Mouse (Mus musculus) hindbrain, embryonic 16.5 days (tissue): Measurements from ENCODE around the gene Cabin1. TPM values are rescaled to one million over a fixed set of nuclear protein-coding genes. Genes with fewer than 3 reads are reported as not detected.
A peak's percentile ranks its signal among the peaks of the same experiment; 100 is the strongest.

Source experiments
- ATAC-seq: fragments of 200-750 bp; cut with Nextera tagmentation; 2 replicates; pipeline ENCODE4 v1.8.0; 2017; ENCODE audit warnings: moderate TSS enrichment, moderate library complexity
- H3K27ac ChIP-seq: fragments of 300-500 bp; sonication (generic); 2 replicates; pipeline ENCODE4 v1.5.1; 2014; ENCODE audit warnings: low read depth, mild to moderate bottlenecking, control low read depth, low read length, moderate library complexity
- H3K27me3 ChIP-seq: fragments of 300-500 bp; sonication (generic); replicated peaks from 2 replicates; pipeline ENCODE4 v1.6.1; 2014; ENCODE audit warnings: low read length; ENCODE audit not compliant: control insufficient read depth, insufficient read depth
- H3K36me3 ChIP-seq: fragments of 300-500 bp; sonication (generic); 2 replicates; pipeline ENCODE4 v1.6.1; 2014; ENCODE audit warnings: mild to moderate bottlenecking, low read length, moderate library complexity, mixed read lengths; ENCODE audit not compliant: control insufficient read depth, insufficient read depth
- H3K4me1 ChIP-seq: fragments of 300-500 bp; sonication (generic); 2 replicates; pipeline ENCODE4 v1.6.1; 2014; ENCODE audit warnings: low read depth, low read length; ENCODE audit not compliant: control insufficient read depth, insufficient read depth
- H3K4me2 ChIP-seq: fragments of 300-500 bp; sonication (generic); 2 replicates; pipeline ENCODE4 v1.6.1; 2014; ENCODE audit warnings: mild to moderate bottlenecking, low read length, control low read depth, moderate library complexity
- H3K4me3 ChIP-seq: fragments of 300-500 bp; sonication (generic); 2 replicates; pipeline ENCODE4 v1.5.1; 2014; ENCODE audit warnings: mild to moderate bottlenecking, low read length, control low read depth, moderate library complexity
- H3K9ac ChIP-seq: fragments of 300-500 bp; sonication (generic); 2 replicates; pipeline ENCODE4 v1.6.1; 2014; ENCODE audit warnings: low read depth, mild to moderate bottlenecking, control low read depth, low read length, moderate library complexity
- H3K9me3 ChIP-seq: fragments of 300-500 bp; sonication (generic); 2 replicates; pipeline ENCODE4 v1.6.1; 2014; ENCODE audit warnings: mild to moderate bottlenecking, low read length, moderate library complexity; ENCODE audit not compliant: control insufficient read depth
- WGBS: fragments of 180-500 bp; shearing (Covaris S2); extraction: QIAGEN DNeasy Blood & Tissue Kit; methylation state at CpG from one replicate; pipeline ENCODE4 v1.1.7; 2014; 5-methylcytosine and 5-hydroxymethylcytosine counted together
- polyA plus RNA-seq: library from polyadenylated mRNA; unstranded; fragments of >200 nt; fragmentation: Nextera tagmentation; extraction: Ambion mirVana; gene quantifications from 2 replicates; pipeline ENCODE4 v1.2.1, GENCODE M21; 2015

Gene Cabin1
- polyA plus RNA-seq, 1 experiment from 2014 or later: 30.9 TPM

DNA sequence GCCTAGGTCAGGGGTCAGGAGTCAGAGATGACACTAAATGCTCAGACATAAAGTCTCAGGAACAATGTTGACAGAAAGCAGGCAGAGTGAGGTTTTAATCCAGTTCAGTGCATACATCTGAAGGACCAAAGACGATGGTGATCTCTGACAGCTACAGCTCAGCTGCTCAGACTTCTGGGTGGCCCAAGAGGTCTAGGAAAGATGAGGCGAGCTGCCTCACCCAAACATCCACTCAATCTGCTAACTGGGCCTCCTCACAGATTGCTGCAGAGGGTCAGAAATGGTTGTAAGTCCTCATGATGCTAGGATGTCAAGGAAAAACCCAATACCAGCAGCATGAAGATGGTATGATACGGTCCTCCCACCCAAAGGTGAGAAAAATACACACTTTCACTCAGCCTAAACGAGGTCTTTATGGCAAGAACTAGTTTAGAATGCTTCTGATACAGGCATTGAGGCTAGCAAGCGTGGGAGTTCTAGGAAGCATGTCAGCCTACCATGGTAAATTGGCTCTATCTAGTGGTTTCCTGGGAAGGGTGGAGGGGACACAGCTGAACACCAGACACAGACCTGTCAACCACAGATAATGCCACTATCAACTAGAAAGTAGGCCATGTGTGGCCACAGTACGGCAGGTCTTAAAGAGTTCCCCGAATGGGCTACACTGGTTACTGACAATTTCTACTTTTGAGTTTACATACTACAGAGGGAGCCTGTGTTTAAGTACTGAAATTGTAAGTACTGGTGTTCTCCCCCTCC lies 67.4 kb downstream of the Cabin1 start:
- no peak for ATAC-seq
- no peaks in the 10 kb centered on the region for H3K27me3 ChIP-seq
- no peaks in the 10 kb centered on the region for H3K4me1 ChIP-seq
- 88% methylated on average over 7 of the region's 7 CpGs for WGBS
- H3K27ac ChIP-seq: no peak overlapping the region
- no peak overlapping the region for H3K9ac ChIP-seq
- no peaks in the 10 kb centered on the region for H3K9me3 ChIP-seq
- no peak overlapping the region for H3K4me3 ChIP-seq
- H3K36me3 ChIP-seq: peaks cover 14% of the 10 kb centered on the region
- no peak overlapping the region for H3K4me2 ChIP-seq

DNA sequence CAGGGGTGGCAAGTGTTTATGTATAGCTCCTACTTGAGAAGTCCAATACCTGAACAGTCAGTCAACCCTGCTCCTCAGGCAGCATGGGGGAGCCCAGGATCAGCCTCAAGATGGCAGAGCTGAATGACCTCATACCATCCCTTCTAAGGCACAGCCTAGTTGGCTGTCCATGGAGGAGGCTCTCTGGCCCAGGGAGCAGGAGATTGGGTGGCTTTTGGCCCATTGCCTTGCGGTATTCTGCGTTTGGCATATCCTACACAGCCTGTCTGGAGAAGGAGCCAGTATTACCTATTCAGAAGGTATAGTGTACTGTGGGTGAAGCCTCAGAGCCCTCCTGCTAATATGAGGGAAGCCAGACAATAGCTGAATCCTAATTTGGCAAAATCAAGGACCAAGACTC lies 68.6 kb downstream of the Cabin1 start:
- no peak overlapping the region for H3K4me3 ChIP-seq
- WGBS: 100% methylated on average over 2 of the region's 2 CpGs
- H3K9me3 ChIP-seq: no peaks in the 10 kb centered on the region
- H3K36me3 ChIP-seq: peaks cover 14% of the 10 kb centered on the region
- ATAC-seq: no peak
- H3K4me1 ChIP-seq: no peaks in the 10 kb centered on the region
- H3K9ac ChIP-seq: no peak overlapping the region
- no peaks in the 10 kb centered on the region for H3K27me3 ChIP-seq
- H3K4me2 ChIP-seq: no peak overlapping the region
- H3K27ac ChIP-seq: no peak overlapping the region

DNA sequence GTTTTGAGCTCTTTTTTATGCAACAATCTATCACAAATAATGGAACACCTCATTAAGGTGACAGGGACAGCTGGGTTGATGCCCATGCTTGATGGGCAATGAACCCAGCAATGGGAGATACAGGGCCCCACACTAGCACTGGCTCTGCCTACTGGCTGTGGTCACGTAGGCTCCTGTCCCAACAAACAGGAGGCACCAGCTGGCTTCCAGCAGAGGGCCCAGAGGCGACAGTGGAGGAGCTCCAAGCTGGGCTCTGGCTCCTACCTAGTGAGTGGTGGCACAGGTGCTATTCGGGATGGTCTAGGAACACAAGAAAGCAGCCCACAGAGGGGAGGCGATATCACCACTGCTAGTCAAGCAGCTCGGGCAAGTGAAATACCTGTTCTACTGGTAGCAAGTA lies 69.1 kb downstream of the Cabin1 start:
- no peak for ATAC-seq

DNA sequence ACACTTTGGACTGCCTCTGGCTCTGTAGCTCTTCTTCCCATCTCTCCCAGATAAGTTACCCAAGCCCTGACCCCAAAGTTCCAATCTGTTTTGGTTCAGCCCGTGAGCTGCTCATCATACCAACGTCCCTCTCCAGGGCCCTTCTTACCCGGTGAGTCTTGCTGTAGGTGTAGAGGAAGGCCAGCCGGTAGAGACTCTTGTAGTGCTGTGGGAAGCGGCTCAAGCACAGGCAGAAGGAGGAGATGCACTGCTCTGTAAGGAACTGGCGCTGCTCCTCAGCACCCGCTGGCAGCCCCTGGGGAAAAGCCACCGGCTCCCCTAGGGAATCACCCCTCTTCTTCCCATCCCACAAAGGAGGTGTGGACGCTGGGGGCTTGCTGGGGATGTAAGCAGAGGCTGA lies 69.6 kb downstream of the Cabin1 start:
- 91% methylated on average over 9 of the region's 9 CpGs for WGBS
- H3K4me1 ChIP-seq: no peaks in the 10 kb centered on the region

More for the DNA sequence above, 69.1 kb downstream of the Cabin1 start:
- Histone ChIP-seq H3K27ac (no peak overlapping the region), H3K9me3 (no peaks in the 10 kb centered on the region), H3K9ac (no peak overlapping the region), H3K4me2 (no peak overlapping the region), H3K27me3 (no peaks in the 10 kb centered on the region), H3K4me1 (no peaks in the 10 kb centered on the region), H3K4me3 (no peak overlapping the region), H3K36me3 (peaks cover 14% of the 10 kb centered on the region)
- 86% methylated on average over 5 of the region's 5 CpGs for WGBS

DNA sequence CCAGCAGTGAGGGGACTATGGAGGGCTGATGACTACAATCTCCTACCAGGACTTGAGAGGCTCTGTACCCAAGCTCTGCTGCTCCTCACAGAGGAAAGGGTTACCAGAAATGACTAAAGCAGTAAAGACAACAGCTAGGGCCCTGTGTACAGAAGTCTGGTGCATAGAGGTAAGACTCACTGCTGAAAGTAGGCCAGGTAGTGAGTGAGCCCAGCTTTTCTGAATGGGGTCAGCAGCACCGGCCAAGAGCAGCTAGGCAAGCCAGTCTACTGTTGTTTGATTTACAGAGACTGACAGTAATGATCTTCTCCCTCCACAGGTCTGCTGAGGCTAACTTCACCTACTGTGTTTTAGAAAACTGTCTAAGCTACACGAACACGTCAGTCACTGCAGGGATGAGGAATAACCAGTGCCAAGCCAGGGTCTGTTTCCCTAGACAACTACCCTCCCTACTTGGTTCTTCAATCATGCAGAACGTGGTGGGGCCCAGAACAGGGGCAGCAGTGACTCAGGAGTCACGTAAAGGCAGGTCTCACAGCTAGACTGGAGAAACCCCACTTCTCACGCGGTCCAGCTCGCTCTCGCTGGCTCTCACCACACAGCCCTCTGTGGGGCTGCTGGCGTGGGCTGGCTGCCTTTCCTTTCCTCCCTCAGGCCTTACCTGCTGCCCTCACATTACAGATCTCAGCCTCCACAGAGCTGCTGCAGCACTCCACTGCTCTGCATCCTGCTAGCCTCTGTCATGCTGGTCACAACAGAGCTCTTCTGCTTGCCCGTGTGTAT lies 70.5 kb downstream of the Cabin1 start:
- Histone ChIP-seq H3K36me3 (peaks cover 10% of the 10 kb centered on the region; the same call in 1 of the 2 replicates), H3K9ac (no peak overlapping the region), H3K27ac (no peak overlapping the region), H3K4me1 (no peaks in the 10 kb centered on the region), H3K4me2 (no peak overlapping the region), H3K4me3 (no peak overlapping the region), H3K9me3 (no peaks in the 10 kb centered on the region), H3K27me3 (no peaks in the 10 kb centered on the region)
- 76% methylated on average over 11 of the region's 11 CpGs for WGBS
- no peak for ATAC-seq

More for the DNA sequence above, 69.6 kb downstream of the Cabin1 start:
- H3K27ac ChIP-seq: no peak overlapping the region
- no peak for ATAC-seq
- no peaks in the 10 kb centered on the region for H3K27me3 ChIP-seq
- H3K9ac ChIP-seq: no peak overlapping the region
- peaks cover 12% of the 10 kb centered on the region for H3K36me3 ChIP-seq
- H3K9me3 ChIP-seq: no peaks in the 10 kb centered on the region
- no peak overlapping the region for H3K4me2 ChIP-seq
- no peak overlapping the region for H3K4me3 ChIP-seq

DNA sequence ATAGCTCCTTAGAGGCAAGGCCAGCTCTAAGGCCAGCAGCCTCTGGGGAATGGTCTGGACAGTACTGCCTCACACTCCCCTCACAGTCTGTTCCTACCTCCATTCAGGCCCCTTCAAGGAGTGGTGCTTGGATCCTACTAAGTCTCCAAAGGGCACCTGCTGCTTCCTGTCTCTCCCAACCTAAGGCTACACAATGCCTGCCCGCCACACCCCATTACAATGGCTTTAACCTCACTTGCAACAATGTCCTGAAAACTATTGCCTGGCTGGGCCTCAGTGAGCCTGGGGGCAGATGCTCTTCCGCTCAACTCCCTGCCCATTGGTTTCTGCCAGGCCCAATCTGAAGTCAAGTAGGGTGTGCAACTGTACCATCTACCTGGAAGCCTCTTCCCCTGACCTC lies 75.5 kb downstream of the Cabin1 start:
- Histone ChIP-seq H3K9ac (no peak overlapping the region), H3K9me3 (no peaks in the 10 kb centered on the region), H3K27ac (no peak overlapping the region), H3K27me3 (no peaks in the 10 kb centered on the region), H3K4me2 (no peak overlapping the region), H3K36me3 (peaks cover 4% of the 10 kb centered on the region), H3K4me3 (no peak overlapping the region), H3K4me1 (peaks cover 17% of the 10 kb centered on the region)
- ATAC-seq: no peak
- 87% methylated on average over 2 of the region's 2 CpGs for WGBS

DNA sequence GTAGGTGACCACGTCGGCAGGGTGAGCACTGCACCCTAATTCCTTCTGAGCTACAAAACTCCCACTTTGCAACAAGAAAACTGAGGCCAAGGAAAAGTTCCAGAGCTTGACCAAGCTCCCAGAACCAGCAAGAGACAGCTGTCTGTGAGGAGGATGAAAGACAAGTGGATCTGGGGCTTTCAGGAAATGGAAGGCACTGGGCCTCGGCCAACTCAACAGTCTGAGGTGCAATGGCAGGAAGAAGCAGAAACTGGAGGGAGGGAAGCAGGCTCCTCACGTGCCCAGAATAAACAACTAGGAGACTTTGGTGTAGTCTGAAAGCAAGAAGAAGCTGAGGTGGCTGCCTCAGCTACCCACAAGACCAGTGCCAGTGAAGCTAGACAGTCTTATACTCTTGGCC lies 77.4 kb downstream of the Cabin1 start:
- Histone ChIP-seq H3K4me3 (no peak overlapping the region), H3K9ac (no peak overlapping the region), H3K4me2 (no peak overlapping the region), H3K9me3 (no peaks in the 10 kb centered on the region), H3K27ac (no peak overlapping the region), H3K4me1 (peaks cover 18% of the 10 kb centered on the region), H3K36me3 (peaks cover 3% of the 10 kb centered on the region), H3K27me3 (no peaks in the 10 kb centered on the region)
- 89% methylated on average over 4 of the region's 4 CpGs for WGBS
- ATAC-seq: no peak

DNA sequence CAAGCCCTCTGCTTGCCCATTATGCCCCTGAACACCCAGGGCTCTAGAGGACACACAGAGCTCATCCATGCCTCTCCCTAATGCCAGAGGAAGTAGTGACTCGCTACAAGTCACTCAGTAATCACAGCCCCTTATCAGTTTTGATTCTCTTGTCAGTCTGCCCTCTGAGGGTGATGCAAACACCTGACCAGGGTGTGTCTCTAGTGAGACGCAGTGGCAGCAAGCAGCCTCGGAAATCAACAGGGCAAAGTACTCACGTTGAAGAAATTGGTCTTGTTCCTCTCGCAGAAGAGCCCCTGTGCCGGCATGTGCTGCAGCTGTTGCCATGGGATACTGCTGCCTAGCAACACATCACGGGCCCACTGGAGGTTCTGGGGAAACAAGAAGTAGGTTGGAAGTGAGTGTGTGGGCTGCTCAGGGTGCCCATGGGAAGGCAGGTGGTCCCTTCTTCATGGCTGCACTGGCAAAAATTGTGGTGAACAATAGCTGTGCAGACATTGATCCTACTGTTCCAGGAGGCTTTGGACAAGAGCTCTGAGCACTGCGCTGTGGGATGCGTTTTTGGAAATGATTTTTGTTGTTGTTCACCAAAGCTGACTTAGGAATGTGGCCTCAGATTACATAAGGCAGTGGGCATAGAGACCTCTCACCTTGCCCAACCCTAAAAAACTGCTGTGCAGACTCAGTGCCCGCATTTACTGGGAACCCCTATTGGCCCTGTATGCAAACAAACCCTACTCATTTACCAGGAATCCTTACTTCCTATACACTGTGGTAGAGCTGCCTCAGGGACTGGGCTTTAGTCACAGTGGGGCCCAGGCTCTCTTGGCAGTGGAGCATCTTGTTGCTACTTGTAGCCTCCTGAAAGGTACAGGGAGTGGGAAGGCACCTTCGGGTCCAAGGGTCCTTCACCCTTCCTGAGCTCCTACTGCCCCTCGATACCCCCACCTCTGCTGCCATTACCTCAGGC lies 79.8 kb downstream of the Cabin1 start:
- H3K4me2 ChIP-seq: peak overlapping the region; percentile 1; the same call in 1 of the 2 replicates
- no peaks in the 10 kb centered on the region for H3K9me3 ChIP-seq
- WGBS: 38% methylated on average over 12 of the region's 12 CpGs
- peak overlapping the region; percentile 52 for H3K27ac ChIP-seq
- H3K4me1 ChIP-seq: peaks cover 18% of the 10 kb centered on the region
- no peaks in the 10 kb centered on the region for H3K27me3 ChIP-seq
- peak; percentile 92 for ATAC-seq
- peaks cover 3% of the 10 kb centered on the region; the same call in 1 of the 2 replicates for H3K36me3 ChIP-seq
- no peak overlapping the region for H3K4me3 ChIP-seq
- 0 out of 2 replicates have a peak overlapping the region, but pooled peaks have one; percentile 17 for H3K9ac ChIP-seq
